Mouse (Mus musculus): ENCODE data around the gene Taar3. TPM values are rescaled to one million over a fixed set of nuclear protein-coding genes. Genes with fewer than 3 reads are reported as not detected.

Taar3 gene
- total RNA-seq, 2 experiments from 2014 or later = not detected

DNA sequence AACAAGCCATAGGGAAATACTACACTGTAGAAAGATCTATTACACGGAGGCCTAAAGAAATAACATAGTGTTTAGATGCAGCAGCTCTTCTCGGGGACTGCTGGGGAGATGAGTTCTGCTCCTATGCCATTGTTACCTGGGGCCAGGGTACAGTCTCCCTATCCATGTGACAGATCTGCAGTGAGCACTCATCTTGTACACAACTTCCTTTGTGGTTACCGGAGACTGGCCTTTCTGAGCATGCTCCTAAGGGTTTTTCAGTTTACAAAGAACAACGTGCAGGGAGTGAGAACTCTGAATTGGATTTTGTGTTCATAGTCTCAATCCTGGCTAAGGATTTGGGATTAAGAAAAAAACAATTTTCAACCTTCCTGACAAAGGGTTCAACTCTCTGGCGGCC lies 37.1 kb downstream of the Taar3 start:
- intact Hi-C loops (cut with DNase I) = no loop called here
- no peak for DNase-seq (ENCODE audit: low spot score)

DNA sequence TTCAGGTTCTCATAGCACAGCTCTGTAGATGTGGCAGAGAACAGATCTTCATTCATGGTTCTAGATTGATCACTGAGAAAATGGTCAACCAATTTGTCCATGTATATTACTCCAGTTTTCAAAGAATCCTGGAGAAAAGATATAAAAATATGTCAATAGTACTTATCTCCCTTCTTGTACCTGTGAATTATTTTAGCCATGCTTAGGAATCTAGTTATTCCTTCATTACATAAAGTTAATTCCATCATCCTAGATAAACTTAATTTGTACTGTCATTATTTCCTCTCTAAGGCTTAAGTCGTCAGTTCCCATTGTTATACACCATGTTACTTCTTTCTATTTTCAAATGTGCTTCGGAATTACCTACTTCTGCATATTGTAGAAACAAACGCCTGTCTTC lies 44.0 kb downstream of the Taar3 start, which contains the start of gene Taar7a:
Gene Taar7a (minus strand): TSS at position 101 of the 400 bp plus-strand sequence.
- intact Hi-C loops (cut with DNase I) = no loop called here
- DNase-seq (ENCODE audit: low spot score) = no peak

DNA sequence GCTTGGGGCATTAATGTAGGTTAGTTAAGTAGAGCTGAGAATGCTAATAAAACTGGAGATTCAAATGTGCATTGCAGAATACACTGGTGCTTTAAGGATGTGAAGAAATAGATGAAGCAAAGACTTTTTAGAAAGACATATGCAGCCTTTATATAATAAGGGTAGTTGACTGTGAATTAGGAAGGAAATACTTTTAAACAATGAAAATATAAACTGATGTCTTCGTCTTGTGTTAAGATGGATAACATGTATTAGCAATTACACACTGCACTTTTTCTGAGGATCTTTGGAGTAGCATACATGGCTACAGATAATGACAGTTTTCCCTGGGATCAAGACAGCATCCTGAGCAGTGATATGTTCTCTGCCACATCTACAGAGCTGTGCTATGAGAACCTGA lies 50.3 kb downstream of the Taar3 start, which contains the start of gene Taar7b:
Gene Taar7b (plus strand): TSS at position 301 of the 400 bp plus-strand sequence.
- intact Hi-C loops (cut with DNase I) = no loop called here
- no peak for DNase-seq (ENCODE audit: low spot score)

Other genes starting within 250 kb of the Taar3 start
- gene Rps12, start 162.3 kb upstream of the Taar3 start, total RNA-seq (2021) = 100 to 1,000 TPM; 173 to 245 TPM
- gene Slc18b1, start 152.6 kb upstream of the Taar3 start, total RNA-seq (2021) = 10 to 100 TPM in 1 of 2 experiments, 1 to 10 TPM in 1; 8.6 to 10.2 TPM
- not detected for gene Vnn3, start 98.1 kb upstream of the Taar3 start, total RNA-seq (2021)
- gene Vnn1, start 54.9 kb upstream of the Taar3 start, total RNA-seq (2021) = under 1 TPM; 0.31 to 0.56 TPM
- not detected for gene Taar1, start 29.2 kb upstream of the Taar3 start, total RNA-seq (2021)
- not detected for gene Taar2, start 11.0 kb upstream of the Taar3 start, total RNA-seq (2021)
- gene Taar4, start 10.9 kb downstream of the Taar3 start, total RNA-seq (2021) = not detected
- not detected for gene Taar5, start 21.1 kb downstream of the Taar3 start, total RNA-seq (2021)
- gene Taar6, start 36.1 kb downstream of the Taar3 start, total RNA-seq (2021) = not detected
- gene Taar7a, start 43.9 kb downstream of the Taar3 start, total RNA-seq (2021) = not detected
- gene Taar7b, start 50.4 kb downstream of the Taar3 start, total RNA-seq (2021) = not detected
- gene Taar7d, start 77.7 kb downstream of the Taar3 start, total RNA-seq (2021) = not detected
- gene Taar7e, start 88.1 kb downstream of the Taar3 start, total RNA-seq (2021) = not detected
- gene Taar7f, start 100.0 kb downstream of the Taar3 start, total RNA-seq (2021) = not detected
- not detected for gene Taar8a, start 126.9 kb downstream of the Taar3 start, total RNA-seq (2021)
- gene Taar8b, start 142.7 kb downstream of the Taar3 start, total RNA-seq (2021) = not detected
- gene Taar8c, start 152.4 kb downstream of the Taar3 start, total RNA-seq (2021) = not detected
- not detected for gene Taar9, start 160.0 kb downstream of the Taar3 start, total RNA-seq (2021)
- gene Stx7, start 199.7 kb downstream of the Taar3 start, total RNA-seq (2021) = 10 to 100 TPM; 41.5 to 47.2 TPM

Measured in heart, postnatal 25 days (tissue).